Mouse (Mus musculus) intestine, embryonic 14.5 days (tissue): Measurements from ENCODE around the gene Sh3d19. TPM values are rescaled to one million over a fixed set of nuclear protein-coding genes. Genes with fewer than 3 reads are reported as not detected.

Source experiments
- ATAC-seq: fragments of 200-750 bp; cut with Nextera tagmentation; replicated peaks from 2 replicates; pipeline ENCODE4 v1.8.0; 2017; ENCODE audit warnings: low read depth, moderate number of reproducible peaks, moderate TSS enrichment, moderate library complexity; ENCODE audit not compliant: low FRiP score, low TSS enrichment
- DNase-seq: peaks from one replicate; pipeline ENCODE4 v3.0.0-alpha.2; 2018; ENCODE audit warnings: low spot score
- H3K27ac ChIP-seq: fragments of 300-500 bp; sonication (generic); 2 replicates; pipeline ENCODE4 v1.5.1; 2014; ENCODE audit warnings: low read depth, mild to moderate bottlenecking, control low read depth
- H3K27me3 ChIP-seq: fragments of 300-500 bp; sonication (generic); replicated peaks from 2 replicates; pipeline ENCODE4 v1.6.1; 2014; ENCODE audit warnings: low read length, control low read depth; ENCODE audit not compliant: control insufficient read depth, insufficient read depth
- H3K36me3 ChIP-seq: fragments of 300-500 bp; sonication (generic); 2 replicates; pipeline ENCODE4 v1.6.1; 2014; ENCODE audit warnings: low read length, control low read depth; ENCODE audit not compliant: control insufficient read depth, insufficient read depth
- H3K4me1 ChIP-seq: fragments of 300-500 bp; sonication (generic); replicated peaks from 2 replicates; pipeline ENCODE4 v1.6.1; 2014; ENCODE audit warnings: low read length, control low read depth, mixed read lengths; ENCODE audit not compliant: control insufficient read depth, insufficient read depth
- H3K4me2 ChIP-seq: fragments of 300-500 bp; sonication (generic); 2 replicates; pipeline ENCODE4 v1.6.1; 2014; ENCODE audit warnings: low read length
- H3K4me3 ChIP-seq: fragments of 300-500 bp; sonication (generic); 2 replicates; pipeline ENCODE4 v1.5.1; 2014; ENCODE audit warnings: low read depth, low read length, control low read depth, mixed read lengths
- H3K9ac ChIP-seq: fragments of 300-500 bp; sonication (generic); 2 replicates; pipeline ENCODE4 v1.6.1; 2014; ENCODE audit warnings: mild to moderate bottlenecking, low read length
- H3K9me3 ChIP-seq: fragments of 300-500 bp; sonication (generic); 2 replicates; pipeline ENCODE4 v1.6.1; 2016; ENCODE audit warnings: low read length, control low read depth; ENCODE audit not compliant: control insufficient read depth
- WGBS: fragments of 180-500 bp; shearing (Covaris S2); extraction: QIAGEN DNeasy Blood & Tissue Kit; methylation state at CpG from one replicate; pipeline ENCODE4 v1.1.7; 2014; 5-methylcytosine and 5-hydroxymethylcytosine counted together
- polyA plus RNA-seq: library from polyadenylated mRNA; unstranded; fragments of >200 nt; fragmentation: Nextera tagmentation; extraction: Ambion mirVana; gene quantifications from 2 replicates; pipeline ENCODE4 v1.2.1, GENCODE M21; 2014

Gene Sh3d19
- polyA plus RNA-seq, 1 experiment from 2014 or later = 55.4 TPM

- WGBS = 97% methylated on average over 9 of the region's 9 CpGs
- H3K36me3 ChIP-seq = peaks cover 25% of the 10 kb centered on the region
- no peaks in the 10 kb centered on the region for H3K4me1 ChIP-seq
- ATAC-seq = no peak
- no peak for DNase-seq
- no peak overlapping the region for H3K4me2 ChIP-seq
- H3K9me3 ChIP-seq = 0 out of 2 replicates have a peak, but pooled peaks cover 2% of the 10 kb centered on the region
- H3K27me3 ChIP-seq = no peaks in the 10 kb centered on the region
- H3K9ac ChIP-seq = no peak overlapping the region
- no peak overlapping the region for H3K4me3 ChIP-seq
- H3K27ac ChIP-seq = no peak overlapping the region
Observed at GRCm38 (mm10) chr3:86047686-86048408, 76.9 kb downstream of the Sh3d19 start.

- no peak overlapping the region for H3K9ac ChIP-seq
- H3K4me1 ChIP-seq = no peaks in the 10 kb centered on the region
- WGBS = 89% methylated on average over 2 of the region's 2 CpGs
- DNase-seq (no peak), ATAC-seq (no peak)
- no peaks in the 10 kb centered on the region for H3K27me3 ChIP-seq
- H3K4me3 ChIP-seq = no peak overlapping the region
- H3K4me2 ChIP-seq = no peak overlapping the region
- H3K9me3 ChIP-seq = 0 out of 2 replicates have a peak, but pooled peaks cover 2% of the 10 kb centered on the region
- no peak overlapping the region for H3K27ac ChIP-seq
- H3K36me3 ChIP-seq = peaks cover 25% of the 10 kb centered on the region
Observed at GRCm38 (mm10) chr3:86049041-86049440, 78.1 kb downstream of the Sh3d19 start.

- H3K4me2 ChIP-seq = no peak overlapping the region
- no peaks in the 10 kb centered on the region for H3K36me3 ChIP-seq
- DNase-seq (peak; percentile 32), ATAC-seq (no peak)
- WGBS = 75% methylated on average over 4 of the region's 4 CpGs
- H3K9ac ChIP-seq = no peak overlapping the region
- no peaks in the 10 kb centered on the region for H3K27me3 ChIP-seq
- H3K9me3 ChIP-seq = no peaks in the 10 kb centered on the region
- H3K4me1 ChIP-seq = no peaks in the 10 kb centered on the region
- H3K4me3 ChIP-seq = no peak overlapping the region
- H3K27ac ChIP-seq = no peak overlapping the region
Observed at GRCm38 (mm10) chr3:86056678-86057077, 85.8 kb downstream of the Sh3d19 start.

GRCm38 (mm10) chr3:86057436-86058095 is 86.7 kb downstream of the Sh3d19 start:
- Histone ChIP-seq H3K27ac (no peak overlapping the region), H3K36me3 (no peaks in the 10 kb centered on the region), H3K9ac (no peak overlapping the region), H3K4me2 (no peak overlapping the region), H3K4me1 (no peaks in the 10 kb centered on the region), H3K9me3 (no peaks in the 10 kb centered on the region), H3K27me3 (no peaks in the 10 kb centered on the region), H3K4me3 (no peak overlapping the region)
- ATAC-seq (no peak), DNase-seq (no peak)
- WGBS = 68% methylated on average over 6 of the region's 6 CpGs

- DNase-seq (no peak), ATAC-seq (no peak)
- Histone ChIP-seq H3K4me2 (no peak overlapping the region), H3K27ac (no peak overlapping the region), H3K4me3 (no peak overlapping the region), H3K9ac (no peak overlapping the region), H3K9me3 (no peaks in the 10 kb centered on the region), H3K36me3 (no peaks in the 10 kb centered on the region), H3K4me1 (peaks cover 3% of the 10 kb centered on the region; the same call in 1 of the 2 replicates), H3K27me3 (no peaks in the 10 kb centered on the region)
- 90% methylated on average over 11 of the region's 11 CpGs for WGBS
Observed at GRCm38 (mm10) chr3:86069646-86070250, 98.8 kb downstream of the Sh3d19 start.

- ATAC-seq = no peak
- H3K9ac ChIP-seq = no peak overlapping the region
Observed at GRCm38 (mm10) chr3:86070799-86071198, 99.9 kb downstream of the Sh3d19 start.

GRCm38 (mm10) chr3:86072066-86072465 is 101.2 kb downstream of the Sh3d19 start:
- H3K4me3 ChIP-seq = no peak overlapping the region
- WGBS = 74% methylated on average over 3 of the region's 3 CpGs

More at GRCm38 (mm10) chr3:86070799-86071198, 99.9 kb downstream of the Sh3d19 start:
- Histone ChIP-seq H3K9me3 (no peaks in the 10 kb centered on the region), H3K27ac (no peak overlapping the region), H3K4me1 (peaks cover 3% of the 10 kb centered on the region; the same call in 1 of the 2 replicates), H3K4me2 (no peak overlapping the region), H3K27me3 (no peaks in the 10 kb centered on the region), H3K36me3 (no peaks in the 10 kb centered on the region), H3K4me3 (no peak overlapping the region)
- WGBS = 95% methylated on average over 7 of the region's 7 CpGs
- no peak for DNase-seq

GRCm38 (mm10) chr3:86072889-86073288 is 102.0 kb downstream of the Sh3d19 start:
- Histone ChIP-seq H3K4me2 (no peak overlapping the region), H3K9ac (no peak overlapping the region), H3K27ac (no peak overlapping the region), H3K27me3 (no peaks in the 10 kb centered on the region), H3K4me3 (no peak overlapping the region), H3K9me3 (no peaks in the 10 kb centered on the region), H3K4me1 (peaks cover 3% of the 10 kb centered on the region; the same call in 1 of the 2 replicates), H3K36me3 (no peaks in the 10 kb centered on the region)
- DNase-seq = no peak
- WGBS = 73% methylated on average over 5 of the region's 5 CpGs
- no peak for ATAC-seq

More at GRCm38 (mm10) chr3:86072066-86072465, 101.2 kb downstream of the Sh3d19 start:
- H3K27me3 ChIP-seq = no peaks in the 10 kb centered on the region
- DNase-seq = no peak
- ATAC-seq = no peak
- no peaks in the 10 kb centered on the region for H3K9me3 ChIP-seq
- peaks cover 3% of the 10 kb centered on the region; the same call in 1 of the 2 replicates for H3K4me1 ChIP-seq
- no peak overlapping the region for H3K27ac ChIP-seq
- H3K9ac ChIP-seq = no peak overlapping the region
- no peaks in the 10 kb centered on the region for H3K36me3 ChIP-seq
- H3K4me2 ChIP-seq = no peak overlapping the region
